Mouse (Mus musculus): ENCODE data around the gene Gm20716.

DNA sequence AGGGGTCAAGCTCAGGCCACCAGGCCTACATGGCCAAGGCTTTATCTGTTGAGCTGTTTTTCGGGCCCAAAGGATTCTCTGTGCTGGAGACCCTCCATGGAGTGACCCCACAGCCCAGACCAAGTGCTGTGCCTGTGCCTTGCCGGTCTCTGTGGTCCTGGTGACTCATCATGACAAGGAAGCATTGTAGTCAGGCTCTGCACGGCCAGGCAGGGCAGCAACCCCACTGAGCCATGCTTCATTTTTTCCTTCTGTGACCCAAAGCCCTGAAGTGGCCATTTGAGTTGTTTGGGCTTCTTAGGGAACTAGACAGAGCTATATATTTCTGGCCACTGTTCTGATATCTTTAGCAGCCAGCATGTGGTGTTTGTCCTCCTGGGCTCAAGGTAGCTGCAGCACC is 62.4 kb downstream of the Gm20716 start:
- no peak for TF ChIP-seq EP300 (optimal IDR thresholded peaks at IDR 0.05)
- TF ChIP-seq CTCF (IDR thresholded peaks at IDR 0.05; ENCODE audit: low read depth): no peak
